Mouse (Mus musculus): ENCODE data around the gene Ly6g5c. TPM values are rescaled to one million over a fixed set of nuclear protein-coding genes. Genes with fewer than 3 reads are reported as not detected.

The Ly6g5c gene
- polyA plus RNA-seq, 1 experiment from 2014 or later, result not detected

- H3K9me3 ChIP-seq (ENCODE audit: low read length), result no peaks in the 10 kb centered on the region
- ATAC-seq (ENCODE audit: low FRiP score, low TSS enrichment), result no peak
- H3K36me3 ChIP-seq (ENCODE audit: insufficient read depth, low read length), result peaks cover 92% of the 10 kb centered on the region
- 90% methylated on average over 4 of the region's 4 CpGs for WGBS
- no peaks in the 10 kb centered on the region for H3K27me3 ChIP-seq (ENCODE audit: insufficient read depth, low read length)
- no peak overlapping the region for H3K4me3 ChIP-seq (ENCODE audit: low read length)
- H3K27ac ChIP-seq (ENCODE audit: low read length), result no peak overlapping the region
- no peak overlapping the region for H3K4me2 ChIP-seq (replicated peaks; ENCODE audit: low read depth, low read length)
- H3K4me1 ChIP-seq (ENCODE audit: insufficient read depth, low read length), result no peaks in the 10 kb centered on the region
- H3K9ac ChIP-seq (replicated peaks; ENCODE audit: low read length), result no peak overlapping the region
Measured at GRCm38 (mm10) chr17:35152121-35152520, 44.0 kb downstream of the Ly6g5c start.

- 89% methylated on average over 9 of the region's 9 CpGs for WGBS
- H3K4me2 ChIP-seq (replicated peaks; ENCODE audit: low read depth, low read length), result no peak overlapping the region
- H3K9ac ChIP-seq (replicated peaks; ENCODE audit: low read length), result no peak overlapping the region
Measured at GRCm38 (mm10) chr17:35153077-35153476, 45.0 kb downstream of the Ly6g5c start.

GRCm38 (mm10) chr17:35153931-35154330, 45.9 kb downstream of the Ly6g5c start:
- no peak overlapping the region for H3K4me3 ChIP-seq (ENCODE audit: low read length)
- whole genome bisulfite sequencing, result 88% methylated on average over 4 of the region's 4 CpGs
- H3K4me1 ChIP-seq (ENCODE audit: insufficient read depth, low read length), result no peaks in the 10 kb centered on the region
- no peak for ATAC-seq (ENCODE audit: low FRiP score, low TSS enrichment)
- no peak overlapping the region for H3K9ac ChIP-seq (replicated peaks; ENCODE audit: low read length)
- H3K27ac ChIP-seq (ENCODE audit: low read length), result no peak overlapping the region
- peaks cover 96% of the 10 kb centered on the region for H3K36me3 ChIP-seq (ENCODE audit: insufficient read depth, low read length)
- no peak overlapping the region for H3K4me2 ChIP-seq (replicated peaks; ENCODE audit: low read depth, low read length)
- no peaks in the 10 kb centered on the region for H3K9me3 ChIP-seq (ENCODE audit: low read length)
- H3K27me3 ChIP-seq (ENCODE audit: insufficient read depth, low read length), result no peaks in the 10 kb centered on the region

More at GRCm38 (mm10) chr17:35153077-35153476, 45.0 kb downstream of the Ly6g5c start:
- H3K4me1 ChIP-seq (ENCODE audit: insufficient read depth, low read length), result no peaks in the 10 kb centered on the region
- H3K36me3 ChIP-seq (ENCODE audit: insufficient read depth, low read length), result peaks cover 95% of the 10 kb centered on the region
- no peak for ATAC-seq (ENCODE audit: low FRiP score, low TSS enrichment)
- no peak overlapping the region for H3K4me3 ChIP-seq (ENCODE audit: low read length)
- no peaks in the 10 kb centered on the region for H3K9me3 ChIP-seq (ENCODE audit: low read length)
- no peaks in the 10 kb centered on the region for H3K27me3 ChIP-seq (ENCODE audit: insufficient read depth, low read length)
- H3K27ac ChIP-seq (ENCODE audit: low read length), result no peak overlapping the region

- no peaks in the 10 kb centered on the region for H3K9me3 ChIP-seq (ENCODE audit: low read length)
- no peak overlapping the region for H3K4me3 ChIP-seq (ENCODE audit: low read length)
- H3K27ac ChIP-seq (ENCODE audit: low read length), result no peak overlapping the region
- peaks cover 97% of the 10 kb centered on the region for H3K36me3 ChIP-seq (ENCODE audit: insufficient read depth, low read length)
- no peaks in the 10 kb centered on the region for H3K27me3 ChIP-seq (ENCODE audit: insufficient read depth, low read length)
- H3K9ac ChIP-seq (replicated peaks; ENCODE audit: low read length), result no peak overlapping the region
- 88% methylated on average over 7 of the region's 7 CpGs for WGBS
- no peak overlapping the region for H3K4me2 ChIP-seq (replicated peaks; ENCODE audit: low read depth, low read length)
- no peaks in the 10 kb centered on the region for H3K4me1 ChIP-seq (ENCODE audit: insufficient read depth, low read length)
- no peak for ATAC-seq (ENCODE audit: low FRiP score, low TSS enrichment)
Measured at GRCm38 (mm10) chr17:35154616-35155015, 46.5 kb downstream of the Ly6g5c start.

- H3K9ac ChIP-seq (replicated peaks; ENCODE audit: low read length), result no peak overlapping the region
- no peak overlapping the region for H3K27ac ChIP-seq (ENCODE audit: low read length)
- no peaks in the 10 kb centered on the region for H3K9me3 ChIP-seq (ENCODE audit: low read length)
- no peaks in the 10 kb centered on the region for H3K27me3 ChIP-seq (ENCODE audit: insufficient read depth, low read length)
- H3K4me1 ChIP-seq (ENCODE audit: insufficient read depth, low read length), result no peaks in the 10 kb centered on the region
- H3K4me2 ChIP-seq (replicated peaks; ENCODE audit: low read depth, low read length), result no peak overlapping the region
- WGBS, result 84% methylated on average over 12 of the region's 12 CpGs
- no peak for ATAC-seq (ENCODE audit: low FRiP score, low TSS enrichment)
- no peak overlapping the region for H3K4me3 ChIP-seq (ENCODE audit: low read length)
- H3K36me3 ChIP-seq (ENCODE audit: insufficient read depth, low read length), result peaks cover 97% of the 10 kb centered on the region
Measured at GRCm38 (mm10) chr17:35155451-35155850, 47.4 kb downstream of the Ly6g5c start.

GRCm38 (mm10) chr17:35156461-35157200, 48.6 kb downstream of the Ly6g5c start:
- H3K4me1 ChIP-seq (ENCODE audit: insufficient read depth, low read length), result peaks cover 1% of the 10 kb centered on the region; the same call in 1 of the 2 replicates
- H3K27ac ChIP-seq (ENCODE audit: low read length), result no peak overlapping the region
- 89% methylated on average over 33 of the region's 33 CpGs for WGBS
- H3K36me3 ChIP-seq (ENCODE audit: insufficient read depth, low read length), result peaks cover 100% of the 10 kb centered on the region
- H3K4me3 ChIP-seq (ENCODE audit: low read length), result no peak overlapping the region
- no peaks in the 10 kb centered on the region for H3K27me3 ChIP-seq (ENCODE audit: insufficient read depth, low read length)
- no peak overlapping the region for H3K4me2 ChIP-seq (replicated peaks; ENCODE audit: low read depth, low read length)
- no peak overlapping the region for H3K9ac ChIP-seq (replicated peaks; ENCODE audit: low read length)
- ATAC-seq (ENCODE audit: low FRiP score, low TSS enrichment), result no peak
- no peaks in the 10 kb centered on the region for H3K9me3 ChIP-seq (ENCODE audit: low read length)

- H3K9ac ChIP-seq (replicated peaks; ENCODE audit: low read length), result no peak overlapping the region
- no peak overlapping the region for H3K4me2 ChIP-seq (replicated peaks; ENCODE audit: low read depth, low read length)
- H3K27ac ChIP-seq (ENCODE audit: low read length), result no peak overlapping the region
- H3K4me1 ChIP-seq (ENCODE audit: insufficient read depth, low read length), result peaks cover 8% of the 10 kb centered on the region
- H3K36me3 ChIP-seq (ENCODE audit: insufficient read depth, low read length), result peaks cover 99% of the 10 kb centered on the region
- no peaks in the 10 kb centered on the region for H3K9me3 ChIP-seq (ENCODE audit: low read length)
- WGBS, result 86% methylated on average over 8 of the region's 8 CpGs
- H3K27me3 ChIP-seq (ENCODE audit: insufficient read depth, low read length), result no peaks in the 10 kb centered on the region
- no peak for ATAC-seq (ENCODE audit: low FRiP score, low TSS enrichment)
- no peak overlapping the region for H3K4me3 ChIP-seq (ENCODE audit: low read length)
Measured at GRCm38 (mm10) chr17:35157254-35157653, 49.2 kb downstream of the Ly6g5c start.

- Histone ChIP-seq H3K27ac (ENCODE audit: low read length) (no peak overlapping the region), H3K27me3 (ENCODE audit: insufficient read depth, low read length) (no peaks in the 10 kb centered on the region), H3K36me3 (ENCODE audit: insufficient read depth, low read length) (peaks cover 98% of the 10 kb centered on the region), H3K4me2 (replicated peaks; ENCODE audit: low read depth, low read length) (no peak overlapping the region), H3K4me1 (ENCODE audit: insufficient read depth, low read length) (peaks cover 12% of the 10 kb centered on the region), H3K4me3 (ENCODE audit: low read length) (no peak overlapping the region), H3K9ac (replicated peaks; ENCODE audit: low read length) (no peak overlapping the region), H3K9me3 (ENCODE audit: low read length) (no peaks in the 10 kb centered on the region)
- no peak for ATAC-seq (ENCODE audit: low FRiP score, low TSS enrichment)
- 94% methylated on average over 8 of the region's 8 CpGs for WGBS
Measured at GRCm38 (mm10) chr17:35157661-35158175, 49.6 kb downstream of the Ly6g5c start.

GRCm38 (mm10) chr17:35158850-35159593, 50.9 kb downstream of the Ly6g5c start:
- no peak overlapping the region for H3K9ac ChIP-seq (replicated peaks; ENCODE audit: low read length)
- peaks cover 21% of the 10 kb centered on the region for H3K4me1 ChIP-seq (ENCODE audit: insufficient read depth, low read length)
- peaks cover 84% of the 10 kb centered on the region for H3K36me3 ChIP-seq (ENCODE audit: insufficient read depth, low read length)
- H3K4me2 ChIP-seq (replicated peaks; ENCODE audit: low read depth, low read length), result no peak overlapping the region
- no peak overlapping the region for H3K27ac ChIP-seq (ENCODE audit: low read length)
- ATAC-seq (ENCODE audit: low FRiP score, low TSS enrichment), result no peak
- H3K9me3 ChIP-seq (ENCODE audit: low read length), result no peaks in the 10 kb centered on the region
- no peak overlapping the region for H3K4me3 ChIP-seq (ENCODE audit: low read length)
- WGBS, result 92% methylated on average over 16 of the region's 16 CpGs
- H3K27me3 ChIP-seq (ENCODE audit: insufficient read depth, low read length), result no peaks in the 10 kb centered on the region

GRCm38 (mm10) chr17:35159638-35160037, 51.6 kb downstream of the Ly6g5c start:
- ATAC-seq (ENCODE audit: low FRiP score, low TSS enrichment), result no peak
- 78% methylated on average over 7 of the region's 7 CpGs for WGBS
- H3K4me1 ChIP-seq (ENCODE audit: insufficient read depth, low read length), result peaks cover 21% of the 10 kb centered on the region
- H3K27me3 ChIP-seq (ENCODE audit: insufficient read depth, low read length), result no peaks in the 10 kb centered on the region
- no peak overlapping the region for H3K27ac ChIP-seq (ENCODE audit: low read length)
- no peak overlapping the region for H3K4me2 ChIP-seq (replicated peaks; ENCODE audit: low read depth, low read length)
- no peak overlapping the region for H3K9ac ChIP-seq (replicated peaks; ENCODE audit: low read length)
- peaks cover 78% of the 10 kb centered on the region for H3K36me3 ChIP-seq (ENCODE audit: insufficient read depth, low read length)
- no peaks in the 10 kb centered on the region for H3K9me3 ChIP-seq (ENCODE audit: low read length)
- no peak overlapping the region for H3K4me3 ChIP-seq (ENCODE audit: low read length)
